ENCODE assay signal across 7 mouse cellular contexts in genomic region chr4:98109064-98109463, GRCm38 (mm10).
A peak's percentile ranks its signal among the peaks of the same experiment; 100 is the strongest.
DNase-seq lines count a peak whose midpoint lies in the region; ATAC-seq lines count a peak whose summit lies in the region.

No protein-coding gene starts in this region.

- H3K36me3 ChIP-seq in hindbrain, embryonic 11.5 days (ENCODE audit: control insufficient read depth, insufficient read depth, low read length), result no peaks in the 10 kb centered on the region
- H3K36me3 ChIP-seq in splenic B cell, adult 2 months (ENCODE audit: control insufficient read depth, insufficient read depth, low read length, poor library complexity, severe bottlenecking), result no peaks in the 10 kb centered on the region

- peak; percentile 80 for ATAC-seq in hindbrain, embryonic 11.5 days (ENCODE audit: low FRiP score)

- peak overlapping the region; percentile 87 for H3K27ac ChIP-seq in hindbrain, embryonic 11.5 days (ENCODE audit: low read depth, low read length)

- no peak overlapping the region for H3K4me2 ChIP-seq in hindbrain, embryonic 11.5 days (replicated peaks; ENCODE audit: low read depth, low read length)

- DNase-seq in adrenal gland, adult (ENCODE audit: inconsistent age in 2 of 2, low spot score in 1 of 2), result peak; percentile 78 to 93
- DNase-seq in cerebellum, adult 9-10 months, result peak; percentile 77
- peak; percentile 39 to 62 for DNase-seq in frontal cortex, postnatal 10 days (ENCODE audit: low spot score in 2 of 2)
- DNase-seq in hindbrain, embryonic 11.5 days (ENCODE audit: low spot score), result peak; percentile 79
- peak; percentile 51 for DNase-seq in layer of hippocampus, adult 9-10 months (ENCODE audit: low spot score)
- DNase-seq in lung, postnatal 36 days, result peak; percentile 91
- DNase-seq in splenic B cell, adult 2 months (ENCODE audit: low read depth, low spot score), result peak; percentile 38

- H3K27me3 ChIP-seq in hindbrain, embryonic 11.5 days (ENCODE audit: control insufficient read depth, insufficient read depth, low read length), result no peaks in the 10 kb centered on the region
- H3K27me3 ChIP-seq in splenic B cell, adult 2 months (ENCODE audit: control insufficient read depth, insufficient read depth, low read length, poor library complexity, severe bottlenecking), result no peaks in the 10 kb centered on the region

- peaks cover 21% of the 10 kb centered on the region for H3K4me1 ChIP-seq in hindbrain, embryonic 11.5 days (replicated peaks; ENCODE audit: control insufficient read depth, insufficient read depth, low read length)

- no peaks in the 10 kb centered on the region for H3K9me3 ChIP-seq in hindbrain, embryonic 11.5 days (ENCODE audit: control insufficient read depth, low read length)

- WGBS in hindbrain, embryonic 11.5 days, result 9% methylated on average over 7 of the region's 7 CpGs

- H3K9ac ChIP-seq in hindbrain, embryonic 11.5 days (ENCODE audit: low read depth, low read length), result peak overlapping the region; percentile 54

- no peak overlapping the region for H3K4me3 ChIP-seq in hindbrain, embryonic 11.5 days (ENCODE audit: low read depth, low read length)

Comparison
In these comparisons a context has a peak if more than half of its experiments do, and no peak if none do; other contexts are left out.
1. DNase-seq: peak in every context shown above with its lines; median percentile 91 in lung, postnatal 36 days; 86 in adrenal gland, adult; 79 in hindbrain, embryonic 11.5 days; 77 in cerebellum, adult 9-10 months; 51 in layer of hippocampus, adult 9-10 months; 50 in frontal cortex, postnatal 10 days; 38 in splenic B cell, adult 2 months.